Mouse (Mus musculus) cortical plate, adult 2 months (tissue): ENCODE results near the gene Tiparp.

Experiments used
- CTCF ChIP-seq: fragments of 200-500 bp; IDR thresholded peaks from 2 replicates; pipeline ENCODE4 v1.5.1; 2011; ENCODE audit warnings: mild to moderate bottlenecking, control low read depth, low read length; ENCODE audit not compliant: insufficient read depth; ENCODE audit errors: extremely low read depth
- POLR2A ChIP-seq: fragments of 200-500 bp; IDR thresholded peaks from 2 replicates; pipeline ENCODE4 v1.6.1; 2011; ENCODE audit warnings: mild to moderate bottlenecking, low read length, control low read depth; ENCODE audit not compliant: insufficient read depth; ENCODE audit errors: extremely low read depth

GRCm38 (mm10) chr3:65516526-65516925 lies 11.7 kb upstream of the Tiparp start:
- no peak for TF ChIP-seq CTCF
- no peak for TF ChIP-seq POLR2A
